Mouse (Mus musculus) adrenal gland, adult 18-20 months (tissue): ENCODE measurements around the gene Ncaph. TPM values are rescaled to one million over a fixed set of nuclear protein-coding genes. Genes with fewer than 3 reads are reported as not detected.
"Not testable (repeated sequence)": the region's sequence is repeated elsewhere in the genome, so short reads cannot be mapped to it uniquely, and the experiment has no call there.

Source experiments
- DNase-seq, 2 experiments: peaks; one replicate each; pipeline ENCODE4 v3.0.0; 2021 to 2022; ENCODE audit warnings: low spot score in 2 of 2
- total RNA-seq, 2 experiments: library from RNA; stranded (reverse); gene quantifications; 1 replicate in 1 of 2; 2 replicates in 1 of 2; pipeline ENCODE4 v1.2.3; 2021

Gene Ncaph
- total RNA-seq, 2 experiments from 2014 or later: 1.3 to 1.9 TPM

DNA sequence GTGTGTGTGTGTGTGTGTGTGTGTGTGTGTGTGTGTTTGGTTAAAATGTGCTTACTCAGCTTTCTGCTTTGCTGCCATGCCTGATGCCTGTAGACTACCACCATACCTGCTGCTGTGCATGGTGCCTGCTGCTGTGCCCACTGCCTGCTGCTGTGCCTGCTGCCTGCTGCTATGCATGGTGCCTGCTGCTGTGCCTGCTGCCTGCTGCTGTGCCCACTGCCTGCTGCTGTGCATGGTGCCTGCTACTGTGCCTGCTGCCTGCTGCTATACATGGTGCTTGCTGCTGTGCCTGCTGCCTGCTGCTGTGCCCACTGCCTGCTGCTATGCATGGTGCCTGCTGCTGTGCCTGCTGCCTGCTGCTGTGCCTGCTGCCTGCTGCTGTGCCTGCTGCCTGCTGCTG is 43.6 kb downstream of the Ncaph start:
- not testable (repeated sequence) for DNase-seq

DNA sequence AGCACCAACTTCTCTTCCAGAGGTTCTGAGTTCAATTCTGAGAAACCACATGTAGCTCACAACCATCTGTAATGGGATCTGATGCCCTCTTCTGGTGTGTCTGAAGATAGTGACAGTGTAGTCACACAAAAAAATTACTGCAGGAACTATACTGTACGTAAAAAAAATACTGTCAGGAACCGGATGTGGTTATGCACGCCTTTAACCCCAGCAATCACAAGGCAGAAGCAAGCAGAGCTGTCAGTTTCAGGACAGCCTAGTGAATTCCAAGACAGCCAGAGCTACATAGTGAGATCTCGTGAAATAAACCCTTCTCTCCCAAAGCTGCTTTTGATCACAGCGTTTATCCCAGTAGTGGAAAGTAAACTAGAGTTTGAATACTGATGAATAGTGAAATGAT is 47.5 kb downstream of the Ncaph start:
- DNase-seq: no peak

DNA sequence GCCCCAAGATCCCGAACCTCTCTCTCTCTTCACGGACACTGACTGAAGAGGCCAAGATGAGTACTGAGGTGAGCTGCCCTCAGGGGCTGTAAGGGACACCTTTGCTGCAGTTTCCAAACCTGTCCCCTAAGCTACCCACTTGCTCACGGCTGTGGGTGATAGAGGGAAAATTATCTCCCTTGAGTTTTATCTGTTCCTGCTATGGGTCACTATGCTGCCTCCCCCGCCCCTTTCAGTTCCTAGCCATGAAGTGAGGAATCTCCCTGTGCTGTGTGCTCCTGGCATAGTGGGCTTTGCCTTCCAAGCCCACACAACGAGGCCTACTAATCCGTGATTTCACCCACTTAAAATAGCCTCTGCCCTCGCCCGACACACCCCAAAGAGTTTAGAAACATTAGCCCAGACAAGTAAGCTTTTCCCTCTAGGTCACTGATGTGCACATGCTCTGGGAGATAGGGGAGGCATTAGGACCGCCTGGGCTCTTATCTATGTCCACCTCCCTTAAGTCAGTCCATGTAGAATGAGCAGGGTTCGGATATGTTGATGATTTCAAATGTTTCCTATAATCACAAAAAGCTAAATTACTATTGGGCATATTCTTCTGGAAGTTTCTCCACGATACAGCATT is 53.0 kb downstream of the Ncaph start:
- DNase-seq: no peak

DNA sequence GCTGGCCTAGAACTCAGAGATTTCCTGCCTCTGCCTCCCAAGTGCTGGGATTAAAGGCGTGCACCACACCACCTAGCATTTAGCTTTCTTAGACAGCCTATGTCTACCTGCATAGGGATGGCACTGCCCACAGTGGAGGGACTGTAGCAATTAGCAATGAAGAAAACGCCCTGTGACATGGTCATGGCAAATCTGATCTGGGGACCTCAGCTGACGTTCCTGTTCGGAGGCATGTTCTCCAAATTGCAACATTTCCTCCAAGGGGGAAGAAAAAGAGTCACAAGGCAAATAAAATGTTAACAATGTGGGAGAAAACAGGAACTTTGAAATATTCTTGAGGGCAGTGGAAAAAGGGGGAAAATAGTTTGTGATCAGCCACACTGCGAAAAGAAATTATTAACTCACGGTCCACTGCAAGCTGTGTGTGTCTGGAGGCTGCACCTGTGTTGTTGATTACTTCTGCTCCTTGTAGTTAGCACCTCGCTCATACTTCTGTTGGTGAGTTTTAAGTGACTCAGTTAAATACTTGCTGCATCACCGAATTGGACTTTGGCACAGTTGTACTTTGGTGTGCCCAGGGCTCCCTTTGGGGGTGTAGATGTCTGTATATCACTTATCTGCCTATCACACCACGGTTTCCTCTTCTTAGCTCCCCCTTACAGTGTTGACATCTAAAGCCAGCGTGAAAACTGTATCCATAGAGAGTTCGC is 53.7 kb downstream of the Ncaph start:
- no peak for DNase-seq

DNA sequence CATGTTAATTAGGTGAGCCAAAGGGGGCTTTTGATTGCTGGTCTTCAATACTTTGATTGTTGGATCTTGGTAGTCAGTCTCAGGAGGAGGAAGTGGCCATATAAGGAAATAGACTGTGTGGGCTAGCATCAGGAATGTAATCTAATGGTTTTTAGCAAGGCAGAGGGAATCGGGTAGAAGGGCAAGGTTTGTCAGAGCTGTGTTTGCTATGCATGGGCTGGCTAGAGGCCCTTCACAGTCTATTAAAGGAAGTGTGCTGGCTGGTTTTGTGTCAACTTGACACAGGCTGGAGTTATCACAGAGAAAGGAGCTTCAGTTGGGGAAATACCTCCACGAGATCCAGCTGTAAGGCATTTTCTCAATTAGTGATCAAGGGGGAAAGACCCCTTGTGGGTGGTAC is 54.7 kb downstream of the Ncaph start:
- DNase-seq: not testable (repeated sequence)

DNA sequence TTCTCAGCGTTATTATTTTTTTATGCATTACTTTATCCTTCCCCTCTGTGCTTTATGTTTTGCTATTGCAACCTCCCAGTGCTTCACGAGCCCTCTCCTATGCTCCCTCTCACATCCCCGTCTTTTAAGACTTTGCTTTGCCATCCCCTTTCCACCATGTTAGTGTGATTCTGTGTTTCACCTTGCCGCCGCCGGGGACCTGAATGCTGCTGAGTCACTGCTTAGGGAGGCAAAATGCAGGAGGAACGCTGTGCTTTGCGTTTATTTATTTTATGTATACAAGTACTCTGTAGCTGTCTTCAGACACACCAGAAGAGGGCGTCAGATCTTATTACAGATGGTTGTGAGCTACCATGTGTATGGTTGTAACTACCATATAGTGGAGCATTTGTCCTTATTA is 56.1 kb downstream of the Ncaph start:
- DNase-seq: no peak

DNA sequence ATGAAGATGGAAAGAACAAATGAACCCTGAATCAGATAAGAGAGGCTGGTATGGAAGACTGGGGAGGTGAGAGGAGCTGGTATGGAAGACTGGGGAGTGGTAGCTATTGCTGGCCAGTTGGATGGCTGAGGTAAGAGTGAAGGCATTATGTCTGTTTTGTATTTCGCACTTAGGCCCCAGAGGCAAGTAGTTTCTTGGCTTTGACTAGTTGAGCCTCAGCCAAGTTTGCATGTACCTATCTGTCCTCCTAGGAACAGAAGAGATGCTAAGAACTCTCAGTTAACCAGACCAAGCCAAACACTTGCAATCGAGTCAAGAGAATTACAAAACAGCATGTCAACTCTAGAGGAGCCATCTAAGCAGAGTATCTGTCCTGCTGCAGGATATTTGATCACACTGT is 59.6 kb downstream of the Ncaph start:
- no peak for DNase-seq

DNA sequence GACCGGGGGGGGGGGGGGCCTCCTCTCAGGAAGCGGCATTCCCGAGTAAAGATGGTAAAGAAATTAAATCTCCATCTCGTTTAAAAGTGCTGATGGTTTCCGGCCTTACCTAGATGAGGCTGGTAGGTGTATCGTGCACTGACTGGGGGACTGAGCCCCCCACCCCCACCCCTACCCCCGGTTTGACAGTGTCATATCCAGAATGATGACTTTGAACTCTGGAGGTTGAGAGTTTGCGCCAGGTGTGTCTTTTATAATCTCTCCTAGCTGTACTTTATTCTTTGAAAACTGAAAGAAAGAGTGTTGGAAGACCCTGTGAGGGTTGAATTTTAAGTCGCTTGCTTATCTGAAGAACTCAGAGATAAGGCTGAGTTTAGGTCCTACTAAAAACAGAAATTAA is 62.9 kb downstream of the Ncaph start:
- DNase-seq: no peak

DNA sequence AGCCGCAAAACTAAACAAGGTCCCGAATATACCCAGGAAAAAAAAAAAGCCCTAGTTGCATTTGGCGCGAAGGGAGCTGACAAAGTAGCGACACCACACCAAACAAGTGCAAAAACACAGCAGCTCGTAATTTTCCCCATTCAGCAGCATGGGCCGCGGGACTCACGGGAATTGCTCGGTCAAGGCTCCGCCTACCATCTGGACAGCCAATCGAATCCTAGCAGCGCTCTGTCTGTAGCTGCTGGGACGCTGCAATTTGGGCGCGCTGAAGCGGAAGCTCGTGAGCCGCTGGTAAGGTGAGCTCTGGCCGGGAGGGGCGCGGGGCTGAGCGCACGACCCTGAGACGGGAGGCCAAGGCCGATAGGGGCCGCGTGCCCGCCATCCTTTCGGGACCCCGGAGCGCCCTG is 63.3 kb downstream of the Ncaph start, which contains the start of gene Blvra:
Gene Blvra, plus strand, starts transcription at position 231 of the 407 bp plus-strand sequence.
- DNase-seq: peak; percentile 73 to 77

DNA sequence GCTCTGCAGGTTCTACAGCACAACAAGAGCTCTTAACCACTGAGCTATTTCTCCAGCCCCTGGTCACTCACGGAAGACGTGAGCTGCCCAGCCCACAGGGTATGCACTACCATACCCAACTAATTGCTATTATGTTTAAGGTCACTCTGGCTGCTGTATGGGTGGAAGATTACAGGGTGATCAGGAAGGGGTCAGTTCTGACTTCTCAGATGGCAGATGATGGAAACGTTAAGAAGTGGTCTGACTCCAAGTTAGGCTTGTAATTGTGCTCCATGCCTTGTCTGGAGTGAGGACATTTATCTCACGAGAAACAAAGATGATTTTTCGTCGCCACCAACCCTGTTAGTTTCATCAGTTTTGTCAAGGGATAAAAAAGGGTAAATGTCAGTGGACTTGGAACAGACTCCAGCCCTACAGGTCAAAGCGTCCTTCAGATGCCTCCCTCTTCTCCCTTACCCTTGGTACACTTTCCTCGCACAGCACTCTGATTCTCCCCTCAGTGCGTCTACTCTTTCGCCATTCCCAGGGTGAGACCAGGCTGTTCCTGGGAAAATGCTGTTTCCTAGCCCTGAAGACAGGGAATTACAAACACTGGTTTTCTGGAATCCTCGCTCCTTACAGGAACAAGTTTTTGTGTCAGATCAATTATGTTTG is 63.8 kb downstream of the Ncaph start:
- no peak for DNase-seq

DNA sequence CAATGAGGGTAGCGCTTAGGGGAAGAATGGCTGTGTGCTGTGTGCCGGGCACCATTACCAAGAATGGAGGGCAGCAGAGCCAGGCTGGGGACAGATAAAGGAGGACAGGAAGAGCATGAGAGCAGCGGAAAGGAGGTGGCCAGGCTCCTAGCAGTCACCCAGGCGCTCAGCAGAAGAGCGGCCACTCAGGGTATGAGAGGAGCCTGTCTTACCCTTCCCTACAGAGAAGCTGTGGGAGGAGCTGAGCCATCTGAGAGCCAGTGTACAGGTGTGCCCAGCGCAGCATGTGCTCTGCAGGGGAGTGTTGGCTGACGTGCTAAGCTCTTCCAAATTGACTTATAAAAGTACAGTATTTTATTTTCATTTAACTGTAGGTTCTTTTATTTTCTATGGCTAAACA is 64.9 kb downstream of the Ncaph start:
- DNase-seq: no peak

DNA sequence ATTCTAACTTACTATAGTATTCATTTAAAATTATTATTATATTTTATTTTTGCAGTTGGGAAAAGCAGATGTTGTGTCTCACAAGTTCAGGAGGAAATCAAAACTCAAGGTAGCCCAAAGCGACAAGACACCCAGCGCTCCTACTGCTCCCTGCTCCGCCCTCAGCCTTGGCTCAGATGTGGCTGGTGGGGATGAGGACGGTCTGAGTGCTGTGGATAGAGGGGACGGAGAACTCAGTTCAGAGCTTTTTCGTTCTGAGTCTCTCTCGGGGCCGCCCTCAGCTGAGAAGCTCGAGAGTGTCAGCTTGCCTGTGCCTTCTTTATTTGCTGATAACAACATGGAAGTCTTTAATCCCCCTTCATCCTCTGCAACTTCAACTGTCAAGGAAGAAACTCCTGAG is 72.3 kb downstream of the Ncaph start:
- DNase-seq: no peak

Other genes with a start within 250 kb of the Ncaph start
- gene Sppl2a, start 200.7 kb downstream of the Ncaph start, total RNA-seq: 10 to 100 TPM; 80.9 to 81.2 TPM
- 1 to 10 TPM; 8.1 to 8.2 TPM for gene Ap4e1, start 125.2 kb downstream of the Ncaph start, total RNA-seq
- 10 to 100 TPM; 21.6 to 33.8 TPM for gene Blvra, start 63.3 kb downstream of the Ncaph start, total RNA-seq
- gene Itpripl1, start 9.5 kb upstream of the Ncaph start, total RNA-seq: 1 to 10 TPM; 4.7 to 5.8 TPM
- gene 1810024B03Rik, start 74.3 kb upstream of the Ncaph start, total RNA-seq: 1 to 10 TPM in 1 of 2 experiments, under 1 TPM in 1; 0.96 to 1.5 TPM
- gene Snrnp200, start 74.4 kb upstream of the Ncaph start, total RNA-seq: 10 to 100 TPM; 63.0 to 68.6 TPM
- gene Ciao1, start 113.9 kb upstream of the Ncaph start, total RNA-seq: 100 to 1,000 TPM in 1 of 2 experiments, 10 to 100 TPM in 1; 92.7 to 103 TPM
- gene Tmem127, start 114.0 kb upstream of the Ncaph start, total RNA-seq: 10 to 100 TPM; 71.4 to 80.8 TPM
- 100 to 1,000 TPM in 1 of 2 experiments, 10 to 100 TPM in 1; 81.9 to 100 TPM for gene Stard7, start 136.3 kb upstream of the Ncaph start, total RNA-seq
- gene Dusp2, start 202.2 kb upstream of the Ncaph start, total RNA-seq: 1 to 10 TPM in 1 of 2 experiments, under 1 TPM in 1; 0.66 to 2.0 TPM
- not detected for gene Astl, start 204.7 kb upstream of the Ncaph start, total RNA-seq
- 1 to 10 TPM; 1.1 to 1.9 TPM for gene Adra2b, start 229.3 kb upstream of the Ncaph start, total RNA-seq